Mouse (Mus musculus) kidney, adult 9 months (tissue): ENCODE measurements around the gene Mark2.

Experiments used
- DNase-seq: peaks from one replicate; pipeline ENCODE4 v3.0.0; 2022

Gene Mark2

GRCm38 (mm10) chr19:7294098-7294876 lies 47.4 kb downstream of the Mark2 start:
- DNase-seq, result no peak

- DNase-seq, result no peak
Measured at GRCm38 (mm10) chr19:7291958-7292709, 49.5 kb downstream of the Mark2 start.

DNA sequence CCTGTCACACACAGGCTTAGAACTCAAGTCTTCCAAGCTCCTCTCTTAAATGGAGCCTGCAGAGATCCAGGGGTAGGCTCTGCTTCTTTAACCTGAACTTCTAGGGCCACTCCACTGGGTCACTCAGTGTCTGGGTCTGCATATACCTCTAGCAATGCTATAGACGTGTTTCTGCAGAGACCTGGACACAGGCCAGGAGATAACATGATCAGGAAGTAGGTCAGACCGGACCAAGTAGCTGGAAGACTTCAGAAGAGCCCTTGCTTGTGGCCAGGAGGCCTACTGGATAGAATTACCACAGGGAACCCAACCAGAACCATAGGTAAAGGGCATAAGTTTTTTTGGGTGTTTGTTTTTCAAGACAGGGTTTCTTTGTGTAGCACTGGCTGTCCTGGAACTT lies 51.9 kb downstream of the Mark2 start:
- DNase-seq, result no peak

GRCm38 (mm10) chr19:7288288-7288687 lies 53.4 kb downstream of the Mark2 start:
- no peak for DNase-seq

DNA sequence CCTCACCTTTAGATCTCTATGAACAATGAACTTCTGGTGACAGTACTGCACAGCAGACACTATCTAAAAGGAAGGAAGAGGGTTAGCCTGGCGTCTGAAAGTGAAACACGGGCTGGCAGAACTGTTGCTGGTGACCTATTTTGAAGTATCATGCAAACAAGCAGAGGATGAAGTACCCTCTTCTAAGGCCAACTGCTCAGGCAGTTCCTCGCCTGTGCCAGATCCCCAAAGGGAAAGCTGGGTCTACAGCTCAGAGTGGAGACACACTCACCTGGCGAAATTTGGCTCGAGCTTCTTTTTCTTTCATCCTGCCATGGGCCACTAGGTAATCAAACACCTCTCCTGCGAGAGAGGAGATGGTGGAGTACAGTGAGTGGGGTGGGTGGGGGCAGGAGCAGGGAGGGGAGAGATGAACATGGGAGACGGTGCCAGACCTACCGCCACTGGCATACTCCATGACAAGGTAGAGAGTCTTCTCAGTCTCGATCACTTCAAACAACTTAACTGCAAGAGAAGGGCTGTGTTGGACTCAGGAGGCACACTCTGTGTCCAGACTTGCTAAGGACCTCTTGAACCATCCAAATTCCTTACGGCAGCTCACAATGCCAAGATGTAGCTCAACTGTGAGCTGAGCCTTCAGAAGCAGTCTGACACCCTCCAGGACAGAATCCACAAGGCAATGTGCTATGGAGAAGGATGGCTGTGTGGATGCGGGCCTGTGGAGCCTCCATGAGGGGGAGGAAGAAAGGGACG lies 54.9 kb downstream of the Mark2 start:
- DNase-seq, result no peak

DNA sequence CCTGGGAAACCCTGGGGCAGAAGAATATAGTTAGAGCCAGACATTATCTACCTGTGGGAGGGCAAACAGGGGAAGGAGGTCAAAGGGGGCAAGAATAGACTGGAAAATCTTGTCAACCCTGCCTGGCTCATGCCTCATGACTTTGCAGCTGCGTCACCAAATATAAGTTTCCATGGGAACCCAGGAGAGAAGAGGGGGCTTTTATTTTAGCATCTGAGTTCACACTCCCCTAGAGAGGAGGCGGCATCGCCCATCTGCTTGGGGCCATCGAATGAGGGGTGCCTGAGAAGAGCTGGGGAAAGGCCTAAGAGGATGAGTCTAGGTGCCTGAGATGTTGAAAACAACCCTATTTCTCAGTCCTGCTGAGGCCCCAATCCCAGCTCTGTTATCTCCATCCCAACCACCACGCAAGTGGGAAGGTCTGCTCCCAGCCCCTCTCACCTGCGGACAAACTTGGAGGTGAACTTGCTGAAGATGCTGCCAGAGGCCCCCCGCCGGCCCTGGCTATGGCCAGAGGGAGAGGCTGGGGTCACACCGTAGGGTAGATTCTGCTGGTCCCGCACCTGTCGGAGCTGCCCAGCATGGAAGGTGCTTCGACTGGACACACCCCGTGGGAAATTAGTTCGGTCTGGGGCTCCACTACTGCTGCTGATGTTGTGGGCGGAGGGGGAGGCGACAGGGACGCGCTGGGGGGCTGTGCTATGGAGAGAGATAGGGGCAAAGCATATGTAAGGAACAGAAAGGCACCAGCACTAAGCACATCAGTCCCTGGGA lies 60.9 kb downstream of the Mark2 start:
- DNase-seq, result no peak

GRCm38 (mm10) chr19:7279114-7279513 lies 62.5 kb downstream of the Mark2 start:
- peak; percentile 61 for DNase-seq

DNA sequence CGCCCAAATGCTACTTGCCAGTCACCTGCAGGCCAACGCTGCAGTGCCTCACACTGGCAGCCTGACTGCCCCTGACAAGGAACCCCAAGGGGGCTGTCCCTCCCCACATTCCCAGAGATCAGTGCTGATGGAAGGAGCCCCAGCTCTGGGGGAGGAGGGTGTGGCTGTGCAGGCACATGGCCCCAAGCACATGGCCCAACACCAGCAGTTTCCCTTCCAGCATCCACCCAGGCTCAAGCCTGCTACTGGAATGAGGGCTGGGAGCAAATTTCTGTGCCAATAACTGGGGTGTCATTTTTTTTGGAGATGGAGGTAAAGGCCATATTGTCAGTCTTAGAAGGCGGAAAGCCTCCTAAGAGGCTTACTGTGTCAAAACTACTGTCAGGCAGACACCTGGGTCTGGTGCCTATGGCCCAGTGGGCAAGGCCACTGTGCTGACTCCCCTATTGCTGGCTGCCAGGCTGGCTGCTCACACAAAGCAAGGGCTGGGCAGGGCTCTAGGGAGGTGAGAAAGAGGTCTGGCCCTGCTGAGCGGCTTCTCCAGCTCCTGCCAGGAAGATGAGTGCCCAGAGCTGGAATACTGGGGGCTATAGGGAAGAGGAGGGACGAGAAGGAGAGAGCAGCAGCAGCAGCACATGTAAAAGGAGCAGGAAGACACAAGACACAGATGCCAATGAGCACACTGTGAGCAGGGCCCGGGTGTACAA lies 63.3 kb downstream of the Mark2 start:
- no peak for DNase-seq

DNA sequence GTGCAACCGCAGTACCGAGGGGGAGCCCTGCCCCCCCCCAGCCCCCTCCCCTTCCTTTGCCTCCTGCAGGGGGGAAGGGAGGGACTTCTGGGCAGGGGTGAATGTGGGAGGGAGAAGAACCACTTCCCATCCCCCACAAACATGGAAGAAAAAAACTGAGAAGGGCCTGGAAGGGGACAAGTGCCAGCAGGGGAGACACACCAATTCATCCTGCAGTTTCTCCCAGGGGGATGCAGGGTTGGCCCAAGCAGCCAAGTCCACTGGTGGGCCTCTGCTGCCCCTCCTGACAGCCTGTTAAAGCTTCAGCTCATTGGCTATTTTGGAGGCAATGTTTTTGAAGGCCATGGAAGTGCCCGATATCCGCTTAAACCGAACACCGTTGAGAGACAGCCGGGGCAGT lies 64.9 kb downstream of the Mark2 start:
- DNase-seq, result no peak

DNA sequence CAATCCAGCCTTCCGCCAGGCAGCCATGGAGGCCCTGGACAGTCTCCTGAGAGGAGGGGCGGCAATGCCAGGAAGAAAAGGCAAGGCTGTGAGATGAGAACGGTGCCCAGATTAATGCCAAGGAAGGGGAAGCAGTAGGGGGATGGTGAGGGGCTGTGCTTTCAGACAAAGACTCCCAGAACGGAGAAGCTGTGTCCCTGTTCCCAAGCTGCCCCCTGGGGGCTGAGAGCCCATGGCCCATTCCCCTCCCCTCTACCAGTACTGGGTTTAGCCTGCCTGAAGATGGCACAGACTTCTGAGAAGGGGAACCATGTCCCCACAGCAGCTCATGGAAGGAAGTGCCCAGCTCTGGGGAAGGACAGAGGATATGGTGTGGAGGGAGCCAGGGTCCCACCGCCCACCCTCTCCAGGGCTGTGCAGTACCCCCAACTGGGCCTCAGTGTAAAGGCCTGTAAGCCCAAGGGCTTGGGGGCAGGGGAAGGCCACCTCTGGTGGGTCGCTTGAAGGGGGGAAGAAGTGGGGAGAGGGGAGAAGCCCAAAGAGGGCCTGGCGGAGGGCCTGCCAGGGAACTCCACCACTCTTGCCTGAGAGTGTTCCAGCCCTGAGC lies 65.5 kb downstream of the Mark2 start:
- no peak for DNase-seq

DNA sequence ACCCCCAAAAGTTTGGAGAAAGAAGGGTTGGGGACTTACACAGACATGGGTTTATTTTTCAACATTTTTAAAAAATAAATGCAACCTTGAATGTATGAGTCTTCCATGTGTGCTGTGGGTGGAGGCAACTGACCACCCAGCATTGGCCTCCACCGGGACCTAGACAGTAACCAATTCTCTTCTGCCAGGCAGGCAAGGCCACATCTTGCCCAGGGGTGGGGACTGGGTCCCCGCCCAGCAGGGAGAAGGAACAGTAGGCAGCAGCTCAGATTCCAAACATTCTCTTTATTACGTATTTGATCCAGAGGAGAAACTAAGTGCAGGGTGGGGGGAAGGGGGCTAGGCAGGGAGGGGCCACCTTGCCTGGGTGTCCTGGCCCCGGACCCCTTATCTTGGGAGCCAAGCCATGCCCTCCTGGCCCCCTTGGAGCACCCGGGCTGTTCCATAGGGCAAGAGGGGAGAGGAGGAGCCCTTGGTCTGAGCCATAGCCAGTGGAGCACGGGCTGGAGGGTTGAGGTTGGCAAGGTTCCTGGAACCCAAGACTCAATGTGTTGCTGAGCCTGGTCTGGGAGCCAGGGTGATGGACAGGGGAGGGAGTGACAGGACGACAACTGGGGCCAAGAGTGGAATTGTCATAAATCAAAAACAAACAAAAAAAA lies 66.4 kb downstream of the Mark2 start:
- no peak for DNase-seq

GRCm38 (mm10) chr19:7274326-7274990 lies 67.2 kb downstream of the Mark2 start:
- DNase-seq, result no peak

- no peak for DNase-seq
Measured at GRCm38 (mm10) chr19:7273486-7273885, 68.2 kb downstream of the Mark2 start.

GRCm38 (mm10) chr19:7269290-7270044 lies 72.2 kb downstream of the Mark2 start:
- no peak for DNase-seq

- DNase-seq, result peak; percentile 62
Measured at GRCm38 (mm10) chr19:7268722-7269090, 73.0 kb downstream of the Mark2 start.

- DNase-seq, result peak; percentile 67
Measured at GRCm38 (mm10) chr19:7267781-7268721, 73.6 kb downstream of the Mark2 start.

GRCm38 (mm10) chr19:7267091-7267741 lies 74.4 kb downstream of the Mark2 start, which contains the start of gene Rcor2:
Gene Rcor2 (plus strand): TSS chr19:7267325.
- DNase-seq, result peak; percentile 69

DNA sequence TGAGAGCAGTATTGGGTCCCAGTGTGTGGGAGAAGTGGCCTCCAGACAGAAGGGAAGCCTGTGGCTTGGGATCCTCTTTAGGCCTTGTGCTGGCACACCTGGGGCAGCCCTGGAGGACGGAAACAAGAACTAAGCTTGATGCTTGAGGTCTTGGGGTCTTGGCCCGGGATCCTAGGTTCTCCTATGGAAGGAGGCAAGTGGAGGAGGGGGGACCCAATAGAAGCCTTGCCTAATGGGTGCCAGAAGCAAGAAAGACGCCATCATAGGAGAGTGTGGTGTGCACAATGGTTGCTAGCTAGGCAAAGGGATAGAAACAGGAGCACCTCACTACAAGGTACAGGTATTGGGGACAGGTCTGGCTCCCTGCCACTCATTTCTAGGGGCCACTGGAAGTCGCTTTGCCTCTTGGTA lies 75.2 kb downstream of the Mark2 start:
- DNase-seq, result no peak
